Mouse (Mus musculus) small intestine, adult 10 weeks (tissue): ENCODE data around the gene Cyp51. TPM values are rescaled to one million over a fixed set of nuclear protein-coding genes. Genes with fewer than 3 reads are reported as not detected.

ENCODE experiments used
- polyA plus RNA-seq: library from polyadenylated mRNA; stranded (reverse); fragments of 350-450 nt; fragmentation: Illumina TruSeq; extraction: RNeasy Lipid Tissue Mini Kit (QIAGEN cat#74804); gene quantifications from one replicate; pipeline ENCODE4 v1.2.3, GENCODE M21; 2014; ENCODE audit warnings: low replicate concordance

The Cyp51 gene
- polyA plus RNA-seq: 40.3 TPM

DNA sequence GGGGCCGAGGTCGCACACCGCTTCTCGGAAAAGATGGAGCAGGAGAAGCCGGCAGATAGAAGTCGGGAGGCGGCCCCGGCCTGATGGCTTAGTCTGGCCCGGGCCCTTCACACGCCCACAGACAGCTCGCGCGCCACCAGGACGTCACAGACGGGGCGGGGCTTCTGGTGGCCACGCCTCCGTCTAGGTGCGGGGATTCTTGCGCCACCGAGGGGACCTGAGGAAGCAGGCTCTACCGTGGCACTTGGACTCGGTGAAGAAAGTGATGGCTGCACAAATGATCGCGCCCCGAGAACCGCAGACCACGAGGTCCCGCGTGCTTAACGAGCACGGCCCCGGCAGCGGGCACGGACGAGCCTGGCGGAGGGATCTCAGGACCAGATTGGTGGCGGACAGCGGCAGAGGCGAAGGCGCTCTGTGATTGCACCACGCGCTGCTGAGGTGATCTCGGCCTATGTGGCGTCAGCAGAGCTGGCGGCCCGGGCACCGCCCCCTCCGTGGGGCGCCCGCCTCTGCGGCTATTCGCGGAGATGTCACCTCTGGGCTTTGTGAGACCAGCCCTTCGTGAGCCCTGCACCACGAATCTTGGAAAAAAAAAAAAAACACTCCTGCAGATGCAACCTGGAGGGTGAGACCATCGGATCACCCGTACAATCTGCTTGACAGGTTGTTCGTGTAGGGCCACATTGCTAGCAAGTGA lies at the start of gene Cyp51:
Gene Cyp51 (minus strand): TSS at position 406 of the 700 bp plus-strand sequence.

Other genes with a start within 250 kb of the Cyp51 start
- 17.7 TPM for gene Mterf1a, start 210.8 kb downstream of the Cyp51 start, polyA plus RNA-seq
- gene Akap9, start 176.7 kb downstream of the Cyp51 start, polyA plus RNA-seq: 117 TPM
- gene Mterf1b, start 87.6 kb upstream of the Cyp51 start, polyA plus RNA-seq: 6.6 TPM